Mouse (Mus musculus): Measurements from ENCODE around the gene Ciao2b.
A peak's percentile ranks its signal among the peaks of the same experiment; 100 is the strongest.
"Not testable (repeated sequence)": the region's sequence is repeated elsewhere in the genome, so short reads cannot be mapped to it uniquely, and the experiment has no call there.

Gene Ciao2b

DNA sequence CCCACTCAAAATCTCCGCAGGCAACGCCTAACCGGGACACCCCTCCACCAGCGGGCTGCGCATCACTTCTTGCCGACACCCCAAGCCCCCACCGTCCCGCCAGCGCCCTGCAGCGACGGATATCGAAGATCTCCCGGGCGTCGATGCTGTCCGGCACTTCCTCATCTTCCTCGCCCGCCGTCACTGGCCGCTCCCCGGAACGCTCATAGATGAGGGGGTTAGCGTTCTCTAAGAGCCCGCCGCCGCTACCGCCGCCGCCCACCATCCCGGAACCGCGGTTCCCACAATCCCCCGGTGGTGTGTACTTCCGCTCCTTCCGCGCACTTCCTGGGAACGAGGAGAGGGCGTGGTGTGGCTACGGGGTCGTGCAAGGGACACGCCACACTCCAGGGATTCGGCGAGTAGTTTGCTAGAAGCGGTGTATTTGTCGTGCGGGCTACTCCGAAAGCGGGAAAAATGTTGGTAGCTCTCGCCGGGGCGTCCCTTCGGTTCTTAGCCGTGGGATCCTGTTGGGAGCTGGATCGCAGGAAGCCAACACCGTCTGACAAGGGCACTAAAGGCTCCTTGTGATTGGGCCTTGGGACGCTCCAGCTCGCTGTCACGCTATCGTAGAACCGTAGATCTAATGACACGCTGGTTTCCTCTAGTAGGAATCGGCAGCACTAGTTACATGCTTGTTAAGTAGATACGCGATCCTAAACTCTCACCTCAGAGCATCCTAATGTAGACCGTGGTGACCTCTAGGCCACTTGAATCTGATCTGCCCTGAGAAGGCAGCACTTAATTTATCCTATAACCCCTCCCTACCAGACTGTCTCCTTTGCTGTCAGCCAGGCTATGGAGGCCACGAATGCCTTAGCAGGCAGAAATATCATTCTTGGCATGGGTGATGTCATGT, at the start of gene Ciao2b:
Ciao2b (minus strand) TSS at position 540 of the 898 bp plus-strand sequence.
- peak; percentile 80 to 87 for DNase-seq (ENCODE audit: low spot score in 2 of 2)

DNA sequence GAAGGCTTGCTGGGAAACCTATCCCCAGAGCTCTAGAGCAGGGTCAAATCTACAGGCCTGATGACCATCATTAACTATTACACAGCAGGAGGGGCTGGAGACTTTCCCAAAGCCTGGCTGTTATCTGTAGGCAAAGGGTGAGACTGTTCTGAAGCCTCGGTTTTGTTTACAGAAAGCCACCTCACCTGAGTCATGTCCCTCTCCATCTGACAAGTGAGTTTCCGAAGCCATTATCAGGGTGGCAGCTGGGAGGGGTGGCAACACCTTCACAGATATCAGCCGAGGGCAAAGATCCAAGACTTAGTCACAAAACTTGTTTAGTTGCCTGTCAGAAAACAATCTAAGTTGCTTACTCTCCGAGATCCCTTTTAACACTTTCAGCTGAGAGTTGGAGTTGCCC, 46.7 kb upstream of the Ciao2b start:
- DNase-seq (ENCODE audit: low spot score in 2 of 2): no peak

GRCm38 (mm10) chr8:104655614-104656013, 13.8 kb upstream of the Ciao2b start:
- no peak for DNase-seq (ENCODE audit: low spot score in 2 of 2)

DNA sequence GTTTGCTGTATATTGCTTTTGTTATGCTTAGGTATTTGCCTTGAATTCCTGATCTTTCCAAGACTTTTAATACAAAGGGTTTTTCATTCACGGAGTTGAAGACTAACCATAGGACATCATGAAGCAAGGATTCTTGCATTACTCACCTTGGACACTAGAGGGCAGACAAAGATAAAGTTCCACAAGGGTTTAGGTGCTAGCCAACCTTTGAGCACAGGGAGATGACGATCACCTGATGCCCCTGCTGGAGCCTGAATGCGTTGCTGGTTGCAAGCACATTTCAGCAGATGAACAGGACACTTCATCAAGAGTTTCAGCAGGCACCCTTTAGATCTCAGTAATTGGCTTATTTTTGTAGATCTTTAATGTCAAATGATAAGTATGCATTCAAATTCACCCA, 13.2 kb upstream of the Ciao2b start:
- peak in 1 of 2 experiments; percentile 74 for DNase-seq (ENCODE audit: low spot score in 2 of 2)

- not testable (repeated sequence) for DNase-seq (ENCODE audit: low spot score in 2 of 2)
Observed at GRCm38 (mm10) chr8:104644187-104644586, 2.4 kb upstream of the Ciao2b start.

DNA sequence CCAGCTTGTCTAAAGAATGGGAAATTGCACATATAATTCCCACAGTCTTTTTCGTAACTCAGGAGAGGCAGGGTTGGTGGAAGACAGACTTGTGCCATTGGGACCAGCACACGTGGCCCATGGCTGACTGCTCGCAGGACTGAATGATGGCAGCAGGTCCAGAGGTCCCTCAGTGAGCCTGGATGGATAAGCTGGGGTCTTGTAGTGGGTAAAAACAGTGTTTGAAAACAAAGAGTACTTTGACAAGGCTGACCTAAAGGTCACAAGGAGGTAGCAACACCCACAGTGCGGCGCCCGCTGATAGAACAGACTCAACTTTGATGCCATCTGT, 524 bp upstream of the Ciao2b start:
- no peak for DNase-seq (ENCODE audit: low spot score in 2 of 2)

GRCm38 (mm10) chr8:104640831-104641370, 864 bp downstream of the Ciao2b start:
- no peak for DNase-seq (ENCODE audit: low spot score in 2 of 2)

- no peak for DNase-seq (ENCODE audit: low spot score in 2 of 2)
Observed at GRCm38 (mm10) chr8:104640241-104640640, 1.5 kb downstream of the Ciao2b start.

DNA sequence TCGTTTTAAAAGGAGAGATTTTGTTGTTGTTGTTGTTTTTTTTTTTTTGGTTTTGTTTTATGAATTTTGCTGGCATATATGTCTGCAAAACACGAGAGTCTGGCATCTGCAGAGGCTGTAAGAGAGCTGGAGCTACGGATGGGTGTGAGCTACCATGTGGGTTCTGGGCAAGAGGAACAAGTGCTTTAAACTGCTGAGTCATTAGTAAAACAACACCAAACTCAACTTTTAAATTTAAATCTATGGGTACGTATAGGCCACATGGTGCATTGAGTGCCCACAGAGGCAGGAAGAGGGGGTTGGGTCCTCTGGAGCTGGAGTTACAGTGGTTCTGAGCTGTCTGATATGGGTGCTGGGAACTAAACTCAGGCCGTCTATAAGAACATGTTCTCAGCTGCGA, 3.8 kb downstream of the Ciao2b start:
- DNase-seq (ENCODE audit: low spot score in 2 of 2): no peak

GRCm38 (mm10) chr8:104635004-104635710, 6.6 kb downstream of the Ciao2b start:
- DNase-seq (ENCODE audit: low spot score in 2 of 2): no peak

GRCm38 (mm10) chr8:104633156-104633744, 8.5 kb downstream of the Ciao2b start:
- DNase-seq (ENCODE audit: low spot score in 2 of 2): no peak

DNA sequence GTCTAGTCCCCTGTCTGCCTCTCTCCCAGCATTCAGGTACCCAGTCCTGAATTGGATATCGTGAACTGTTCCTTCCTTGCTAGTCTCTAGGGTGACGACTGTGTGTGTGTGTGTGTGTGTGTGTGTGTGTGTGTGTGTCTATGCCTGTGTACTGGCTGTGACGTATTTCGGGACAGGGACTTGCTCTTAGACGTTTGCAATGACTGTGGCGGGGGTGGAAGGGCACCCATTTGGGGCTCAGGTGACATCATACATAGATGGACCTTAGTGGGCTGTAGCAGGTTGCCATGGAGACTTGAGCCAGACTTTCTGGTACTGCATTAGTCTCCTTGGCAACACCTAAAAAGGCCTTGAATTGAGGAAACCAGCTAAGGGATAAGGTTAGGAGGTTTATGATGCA, 9.3 kb downstream of the Ciao2b start:
- DNase-seq (ENCODE audit: low spot score in 2 of 2): no peak

DNA sequence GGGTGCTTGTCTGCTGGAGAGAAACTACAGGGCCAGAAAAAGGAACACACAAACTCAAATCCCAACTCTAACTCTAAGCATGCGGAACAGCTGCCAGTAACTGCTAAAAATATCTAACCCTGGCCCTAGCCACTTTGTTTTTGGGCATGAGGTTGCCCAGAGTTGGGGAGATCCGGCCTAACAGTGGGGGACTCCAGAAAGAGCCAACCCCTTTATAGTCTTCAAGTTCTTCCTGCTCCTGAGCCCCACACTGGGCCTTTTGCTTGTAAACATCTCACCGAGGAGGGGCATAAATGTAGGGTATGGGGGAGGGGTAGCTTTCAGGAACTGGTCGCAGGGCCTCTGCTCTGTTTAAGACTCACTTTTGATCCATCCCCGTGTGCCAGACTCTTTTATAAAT, 9.8 kb downstream of the Ciao2b start:
- no peak for DNase-seq (ENCODE audit: low spot score in 2 of 2)

- DNase-seq (ENCODE audit: low spot score in 2 of 2): no peak
Observed at GRCm38 (mm10) chr8:104630981-104631663, 10.6 kb downstream of the Ciao2b start, which contains the start of gene Rrad. Gene Rrad, minus strand, starts transcription at chr8:104631327.

DNA sequence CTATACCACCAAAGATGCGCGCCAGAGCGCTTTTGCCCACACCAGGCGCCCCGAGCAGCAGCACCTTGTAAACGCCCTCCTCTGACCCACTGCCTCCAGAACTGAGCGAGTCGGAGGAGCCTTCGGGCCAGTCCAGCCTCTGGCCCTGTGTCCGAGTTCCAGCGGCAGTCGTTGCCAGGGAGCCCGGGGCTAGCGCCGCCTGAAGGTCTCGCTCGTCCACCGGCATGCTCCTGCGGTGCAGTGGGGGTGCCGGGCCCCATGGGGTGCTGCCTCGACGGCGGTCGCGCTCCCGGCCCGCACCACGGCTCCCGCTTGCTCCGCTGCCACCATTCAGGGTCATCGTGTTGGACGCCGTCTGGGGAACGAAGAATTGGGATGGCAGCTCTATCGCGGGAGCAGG, 11.2 kb downstream of the Ciao2b start:
- DNase-seq (ENCODE audit: low spot score in 2 of 2): no peak

DNA sequence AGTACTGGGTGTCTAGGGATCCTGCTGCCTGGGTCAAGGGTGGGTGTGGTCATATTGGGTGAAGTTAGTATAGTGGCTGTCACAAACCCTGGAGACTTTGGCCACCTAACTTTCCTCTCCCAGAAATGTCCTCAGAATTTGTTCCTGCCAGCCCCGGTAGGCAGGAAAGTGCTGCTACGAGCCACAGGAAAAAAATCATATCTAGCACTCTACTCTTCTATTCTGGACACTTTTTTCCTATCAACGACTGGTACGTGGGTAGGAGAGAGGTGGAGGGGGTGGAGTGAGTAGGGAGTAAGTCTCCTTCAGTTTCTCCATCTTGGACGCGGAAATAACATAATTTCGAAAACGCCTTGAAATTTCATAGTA, 11.7 kb downstream of the Ciao2b start:
- DNase-seq (ENCODE audit: low spot score in 2 of 2): no peak

GRCm38 (mm10) chr8:104629306-104630110, 12.3 kb downstream of the Ciao2b start:
- DNase-seq (ENCODE audit: low spot score in 2 of 2): no peak

GRCm38 (mm10) chr8:104628402-104628801, 13.4 kb downstream of the Ciao2b start:
- DNase-seq (ENCODE audit: low spot score in 2 of 2): no peak

DNA sequence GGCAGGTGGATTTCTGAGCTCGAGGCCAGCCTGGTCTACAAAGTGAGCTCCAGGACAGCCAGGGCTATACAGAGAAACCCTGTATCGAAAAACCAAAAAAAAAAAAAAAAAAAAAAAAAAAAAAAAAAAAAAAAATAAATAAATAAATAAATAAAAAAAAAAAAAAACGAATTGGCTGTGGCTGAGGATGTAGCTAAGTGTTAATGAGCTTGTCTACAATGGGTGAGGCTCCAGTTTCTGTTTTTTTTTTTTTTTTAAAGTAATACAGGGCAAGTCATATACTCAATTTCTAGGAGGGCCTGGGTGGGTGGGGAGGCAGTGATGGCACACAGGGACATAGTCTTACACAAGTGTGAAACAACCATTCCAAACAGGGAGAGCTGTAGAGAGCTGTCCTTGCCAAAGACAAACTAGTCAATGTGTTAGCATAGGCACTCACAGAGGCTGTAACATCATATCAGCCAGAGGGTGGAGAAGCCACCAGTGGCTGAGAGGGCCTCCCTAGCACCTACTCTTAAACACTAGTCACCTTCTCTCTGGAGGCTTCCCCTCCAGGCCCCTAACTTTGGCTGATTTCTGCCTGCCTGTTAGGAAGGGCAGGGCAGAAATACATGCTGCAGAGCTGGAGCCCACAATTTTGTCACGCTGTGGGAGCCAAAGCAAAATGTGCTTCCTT, 14.6 kb downstream of the Ciao2b start:
- DNase-seq (ENCODE audit: low spot score in 2 of 2): no peak

- DNase-seq (ENCODE audit: low spot score in 2 of 2): no peak
Observed at GRCm38 (mm10) chr8:104624161-104624560, 17.6 kb downstream of the Ciao2b start, which contains the start of gene Cdh16. Gene Cdh16, minus strand, starts transcription at chr8:104624396.

All from frontal cortex, postnatal 25 days (tissue).